Mouse (Mus musculus) right cerebral cortex, adult 2 months (tissue): Measurements from ENCODE around the gene Pygm.

Source experiments
- DNase-seq, 2 experiments: peaks; one replicate each; pipeline ENCODE4 v3.0.0; 2021 to 2022; ENCODE audit warnings: low spot score in 2 of 2

Gene Pygm

DNA sequence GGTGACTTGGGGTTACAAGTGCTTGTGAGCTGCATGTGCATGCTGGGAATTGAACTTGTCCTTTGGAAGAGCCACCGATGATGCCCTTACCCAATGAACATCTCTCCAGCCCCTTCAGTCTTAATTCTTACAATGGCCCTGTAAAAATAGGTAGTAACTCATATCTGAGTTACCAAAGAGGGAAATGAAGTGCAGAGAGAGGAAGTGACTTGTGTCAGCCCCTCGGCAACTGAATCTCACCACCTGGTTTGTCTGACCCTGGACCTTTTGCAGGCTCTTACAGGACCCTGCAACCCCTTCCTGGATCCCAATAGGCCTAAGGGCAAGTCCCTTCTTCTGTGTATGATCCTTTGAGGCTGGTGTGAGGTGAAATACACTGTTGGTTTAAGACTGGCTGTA lies 32.1 kb upstream of the Pygm start:
- DNase-seq, result no peak

DNA sequence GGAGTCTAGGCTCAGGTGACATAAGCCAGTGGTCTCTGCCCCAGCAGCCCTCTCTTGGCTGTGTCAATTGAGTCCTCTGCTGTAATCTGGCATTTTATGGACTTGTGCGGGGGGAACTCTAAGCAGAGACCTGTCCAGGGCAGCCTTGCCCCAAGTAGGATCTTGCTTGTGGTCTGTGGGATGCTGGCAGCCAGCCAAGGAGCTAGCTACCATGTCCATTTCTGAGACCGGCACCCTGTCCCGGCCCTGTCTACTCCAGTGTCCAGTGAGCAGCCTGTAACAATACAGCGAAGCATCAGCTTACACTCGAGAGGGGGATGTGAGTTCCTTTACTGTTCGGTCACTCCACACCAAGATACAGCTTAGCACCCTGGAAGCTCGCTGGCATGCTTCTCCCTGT lies 30.2 kb upstream of the Pygm start:
- no peak for DNase-seq

DNA sequence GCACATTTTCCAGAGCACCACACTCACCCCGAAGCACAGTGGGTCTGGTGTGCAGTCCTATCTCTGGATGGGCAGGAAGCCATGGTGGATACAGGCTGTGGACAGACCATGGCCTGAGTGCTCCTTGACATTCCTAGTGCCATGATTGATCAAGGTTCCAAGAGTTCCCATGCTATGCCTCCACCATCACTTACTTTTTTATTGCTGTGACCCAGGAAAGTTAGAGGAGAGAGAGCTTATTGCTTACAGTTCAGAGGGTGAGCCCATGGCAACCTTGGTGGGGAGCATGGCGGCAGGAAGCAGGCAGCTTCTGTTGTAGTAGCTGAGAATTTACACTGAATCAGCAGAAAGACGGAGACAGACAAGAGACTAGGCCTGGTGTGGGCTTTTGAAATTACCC lies 22.9 kb upstream of the Pygm start:
- DNase-seq, result no peak

DNA sequence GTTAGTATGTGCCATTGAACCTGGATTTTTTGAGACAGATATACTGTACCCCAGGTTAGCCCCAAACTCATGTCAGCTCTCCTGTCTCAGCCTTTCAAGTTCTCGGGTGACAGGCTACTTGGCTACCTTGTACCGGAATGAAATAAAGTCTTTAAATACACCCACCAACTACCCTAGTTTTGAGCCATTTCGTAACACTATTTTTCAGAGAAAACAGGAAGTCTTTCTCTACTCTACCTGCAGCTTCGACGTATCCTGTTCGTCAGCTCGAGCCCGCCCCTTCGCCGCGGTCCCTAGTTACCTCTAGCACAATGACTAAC lies 21.1 kb upstream of the Pygm start:
- DNase-seq, result no peak

DNA sequence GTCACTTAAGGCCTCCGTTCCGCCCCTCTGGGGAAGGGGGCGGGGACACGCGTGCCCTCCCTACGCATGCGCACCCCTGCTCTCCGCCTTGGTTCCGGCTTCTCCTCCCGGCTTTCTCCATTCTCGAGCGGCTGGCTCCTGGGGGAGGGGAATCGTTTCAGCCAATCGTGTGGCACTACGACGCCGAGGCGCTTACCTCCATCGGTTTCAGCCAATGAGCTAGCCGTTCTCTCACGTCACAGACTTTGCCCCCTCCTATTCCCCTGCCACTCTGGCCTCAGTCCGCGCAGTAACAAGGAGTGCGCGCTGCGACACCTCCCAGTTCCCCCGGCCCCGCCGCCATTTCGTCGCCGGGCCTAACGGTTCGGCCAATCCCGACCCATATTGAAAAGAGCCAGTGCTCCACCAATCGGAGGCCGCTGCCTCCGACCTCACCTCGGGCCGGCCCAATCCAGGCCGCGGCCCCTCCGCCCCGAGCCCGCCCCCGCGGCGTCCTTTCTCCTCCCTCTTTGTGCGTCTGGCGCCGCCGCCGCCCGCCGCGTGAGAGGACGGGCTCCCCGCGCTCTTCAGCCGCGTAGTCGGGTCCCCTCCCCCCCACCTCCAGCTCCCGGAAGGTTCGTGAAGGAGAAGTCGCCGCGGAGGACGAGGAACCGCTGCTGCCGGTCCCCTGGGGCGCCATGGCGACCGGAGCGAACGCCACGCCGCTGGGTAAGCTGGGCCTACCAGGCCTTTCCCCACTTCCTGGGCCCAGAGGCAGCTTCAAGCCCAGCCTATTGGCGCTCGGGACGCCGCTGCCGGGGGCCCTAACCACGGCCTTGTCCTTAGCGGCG lies 20.6 kb upstream of the Pygm start, which contains the start of gene Sf1:
Gene Sf1 (plus strand): TSS at position 280 of the 830 bp plus-strand sequence.
- DNase-seq, result peak; percentile 99 to 100

DNA sequence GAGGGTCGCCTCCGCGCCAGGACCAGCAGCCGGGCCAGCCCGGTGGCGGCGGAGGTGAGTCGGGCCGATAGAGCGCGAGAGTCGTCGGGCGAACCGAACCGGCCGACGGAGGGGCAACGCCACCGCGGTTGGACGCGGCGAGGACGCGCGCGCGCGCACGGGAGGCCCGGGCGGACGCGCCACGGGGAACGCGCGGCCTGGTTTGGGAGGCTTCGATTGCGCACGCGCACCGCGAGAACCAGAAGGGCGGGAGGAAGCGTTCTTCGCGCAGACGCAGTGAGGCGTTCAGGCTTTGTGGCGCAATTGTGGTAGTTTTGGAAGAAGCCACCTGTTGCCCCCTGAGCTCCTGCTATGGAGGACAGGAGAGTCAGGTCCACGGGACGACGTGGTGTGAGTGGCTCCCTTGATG lies 19.9 kb upstream of the Pygm start:
- DNase-seq, result peak; percentile 91 to 94

DNA sequence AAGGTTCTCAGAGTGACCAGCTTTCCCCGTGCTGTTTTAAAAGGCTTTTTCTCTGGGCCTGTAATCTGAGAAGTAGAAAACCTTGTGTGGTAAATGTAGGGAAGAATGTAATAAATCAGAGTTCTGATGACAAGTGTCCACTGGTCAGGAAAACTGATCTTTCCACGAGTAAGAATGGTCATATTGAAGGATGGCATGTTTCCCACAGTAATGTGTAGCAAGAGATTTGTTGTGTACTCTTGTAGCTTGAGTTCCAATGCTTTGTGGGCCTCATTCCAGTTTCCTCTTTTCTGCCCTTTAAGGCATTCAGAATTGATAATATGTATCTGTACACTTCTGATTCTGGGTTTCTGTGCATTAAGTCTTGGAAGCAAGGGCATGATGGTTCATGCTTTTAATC lies 19.4 kb upstream of the Pygm start:
- DNase-seq, result no peak

DNA sequence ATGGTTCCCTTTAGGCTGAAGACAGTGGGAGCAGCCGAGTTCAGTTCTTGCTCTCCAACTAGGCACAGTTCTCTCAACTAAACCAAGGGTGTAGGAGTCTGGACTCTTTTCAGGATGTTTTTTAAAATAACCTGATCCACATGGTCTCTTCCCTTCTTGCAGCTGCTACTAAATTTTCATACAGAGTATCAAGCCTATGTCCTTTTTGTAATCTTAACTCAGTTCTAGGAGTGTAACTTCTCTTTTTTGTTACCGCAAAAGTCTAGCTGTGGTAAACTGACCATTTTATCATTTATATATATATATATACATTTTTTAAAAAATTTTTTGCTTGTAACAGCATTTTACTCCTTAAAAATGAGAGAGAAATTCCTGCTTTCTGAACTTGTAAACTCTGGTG lies 14.0 kb upstream of the Pygm start:
- DNase-seq, result no peak

DNA sequence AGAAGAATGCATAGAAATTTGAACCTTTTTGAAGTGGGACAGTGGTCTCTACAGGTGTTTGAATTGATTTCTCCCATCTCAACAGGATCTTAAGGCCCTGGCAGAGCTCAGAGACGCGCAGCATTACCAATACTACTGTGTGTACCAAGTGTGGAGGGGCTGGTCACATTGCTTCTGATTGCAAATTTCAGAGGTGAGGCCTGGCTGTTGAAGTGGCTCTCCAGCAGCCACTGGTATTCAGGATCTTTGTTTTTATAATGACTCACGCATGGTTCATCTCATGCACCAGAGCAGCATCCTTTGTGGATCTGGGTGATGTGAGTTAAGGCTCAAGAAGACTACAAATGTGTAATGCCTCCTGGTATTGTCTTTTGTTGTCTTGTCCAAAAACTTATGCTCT lies 11.8 kb upstream of the Pygm start:
- no peak for DNase-seq

DNA sequence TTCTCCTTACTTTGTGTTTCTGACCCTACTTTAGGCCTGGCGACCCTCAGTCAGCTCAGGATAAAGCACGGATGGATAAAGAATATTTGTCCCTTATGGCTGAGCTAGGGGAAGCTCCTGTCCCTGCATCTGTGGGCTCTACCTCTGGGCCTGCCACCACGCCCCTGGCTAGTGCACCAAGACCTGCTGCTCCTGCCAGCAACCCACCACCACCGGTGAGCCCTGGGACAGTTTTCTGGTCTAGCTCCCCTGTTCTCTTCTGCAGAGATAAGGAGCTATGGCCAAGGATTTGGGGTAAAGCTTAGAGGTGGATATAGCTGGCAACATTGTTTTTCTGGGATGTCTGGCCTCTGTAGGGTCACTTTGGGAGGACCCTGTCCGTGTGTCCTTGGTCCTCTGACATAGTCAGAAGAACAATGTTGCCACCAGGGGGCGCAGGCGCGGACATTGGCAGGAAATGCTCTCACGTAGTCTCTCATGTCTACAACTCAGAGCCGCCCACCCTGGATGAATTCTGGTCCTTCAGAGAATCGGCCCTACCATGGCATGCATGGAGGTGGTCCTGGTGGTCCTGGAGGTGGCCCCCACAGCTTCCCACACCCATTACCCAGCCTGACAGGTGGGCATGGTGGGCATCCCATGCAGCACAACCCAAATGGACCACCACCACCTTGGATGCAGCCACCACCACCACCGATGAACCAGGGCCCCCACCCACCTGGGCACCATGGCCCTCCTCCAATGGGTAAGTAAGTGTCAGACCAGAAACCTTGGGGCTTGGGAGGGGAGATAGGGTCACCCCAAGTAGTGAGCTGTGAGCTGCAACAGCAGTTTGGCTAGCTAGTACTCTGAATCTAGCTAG lies 10.4 kb upstream of the Pygm start:
- peak; percentile 79 to 83 for DNase-seq

DNA sequence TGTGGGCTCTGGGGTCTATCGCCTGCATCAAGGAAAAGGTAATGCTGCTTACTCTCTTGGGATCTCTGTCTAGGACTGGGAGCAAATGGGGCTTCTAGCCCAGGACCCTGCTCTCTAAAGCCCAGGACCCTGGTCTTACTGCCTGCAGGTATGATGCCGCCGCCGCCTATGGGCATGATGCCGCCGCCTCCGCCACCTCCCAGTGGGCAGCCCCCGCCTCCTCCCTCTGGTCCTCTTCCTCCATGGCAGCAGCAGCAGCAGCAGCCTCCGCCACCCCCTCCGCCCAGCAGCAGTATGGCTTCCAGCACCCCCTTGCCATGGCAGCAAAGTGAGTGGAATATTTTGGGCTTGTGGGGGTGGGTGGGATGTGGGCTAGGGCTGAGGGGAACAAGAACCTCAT lies 9.6 kb upstream of the Pygm start:
- DNase-seq, result no peak

DNA sequence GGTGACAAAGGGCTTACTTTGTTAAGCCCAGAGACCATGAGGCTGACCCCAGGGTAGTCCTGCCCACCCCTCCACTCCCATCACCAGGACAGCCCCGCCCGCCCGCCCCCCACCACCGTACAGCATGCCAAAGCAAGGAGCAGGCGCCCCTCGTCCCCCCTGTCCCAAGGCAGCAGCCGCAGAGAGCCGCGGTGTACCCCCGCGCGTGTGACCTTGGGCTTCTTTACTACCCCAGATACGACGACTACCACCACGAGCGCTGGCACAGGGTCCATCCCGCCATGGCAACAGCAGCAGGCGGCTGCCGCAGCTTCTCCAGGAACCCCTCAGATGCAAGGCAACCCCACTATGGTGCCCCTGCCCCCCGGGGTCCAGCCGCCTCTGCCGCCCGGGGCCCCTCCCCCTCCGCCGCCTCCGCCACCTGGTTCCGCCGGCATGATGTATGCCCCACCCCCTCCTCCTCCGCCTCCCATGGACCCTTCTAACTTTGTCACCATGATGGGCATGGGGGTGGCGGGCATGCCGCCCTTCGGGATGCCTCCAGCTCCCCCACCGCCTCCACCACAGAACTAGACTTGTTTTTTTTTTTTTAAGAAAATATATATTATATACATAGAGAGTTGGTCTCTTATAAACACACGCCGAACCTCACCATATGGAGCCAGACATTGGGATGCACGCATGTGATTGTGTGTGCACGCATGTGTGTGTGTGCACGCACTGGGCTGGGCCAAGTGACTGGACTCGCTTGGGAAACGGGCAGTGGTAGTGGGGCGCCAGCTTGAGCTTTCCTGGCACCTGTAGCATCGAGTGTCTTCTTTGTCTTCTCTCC lies 8.6 kb upstream of the Pygm start:
- no peak for DNase-seq

DNA sequence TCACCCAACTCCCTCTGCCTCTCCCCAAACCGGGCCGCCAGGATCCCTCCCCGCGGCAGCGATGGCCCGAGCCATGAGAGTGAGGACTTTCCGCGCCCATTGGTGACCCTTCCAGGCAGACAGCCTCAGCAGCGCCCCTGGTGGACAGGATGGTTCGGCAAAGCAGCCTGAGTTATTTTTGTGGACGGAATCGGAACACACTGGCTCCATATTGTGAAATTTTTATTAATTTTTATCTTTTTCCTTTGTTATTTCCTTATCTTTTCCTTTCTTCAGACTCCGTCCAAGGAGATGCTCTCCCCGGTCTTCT lies 8.0 kb upstream of the Pygm start:
- DNase-seq, result no peak

DNA sequence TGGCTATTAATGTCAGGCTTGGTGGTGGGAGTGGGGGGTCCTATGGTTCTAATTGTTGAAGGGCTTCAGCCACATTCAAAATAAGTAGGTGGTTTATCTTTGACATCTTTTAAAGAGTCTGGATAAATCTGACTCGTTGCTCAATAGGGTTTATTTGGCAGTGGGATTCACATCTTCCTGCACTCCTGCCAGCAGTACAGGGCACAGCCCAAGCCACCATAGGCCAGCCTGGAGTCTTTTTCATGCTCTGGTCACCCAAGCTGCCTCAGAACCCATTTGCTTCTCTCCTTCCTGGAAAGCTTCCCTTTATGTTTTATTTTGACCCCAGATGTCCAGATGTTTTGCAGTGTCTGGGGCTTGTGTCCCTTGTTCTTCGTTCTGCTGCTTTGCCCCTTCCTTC lies 7.6 kb upstream of the Pygm start:
- no peak for DNase-seq

DNA sequence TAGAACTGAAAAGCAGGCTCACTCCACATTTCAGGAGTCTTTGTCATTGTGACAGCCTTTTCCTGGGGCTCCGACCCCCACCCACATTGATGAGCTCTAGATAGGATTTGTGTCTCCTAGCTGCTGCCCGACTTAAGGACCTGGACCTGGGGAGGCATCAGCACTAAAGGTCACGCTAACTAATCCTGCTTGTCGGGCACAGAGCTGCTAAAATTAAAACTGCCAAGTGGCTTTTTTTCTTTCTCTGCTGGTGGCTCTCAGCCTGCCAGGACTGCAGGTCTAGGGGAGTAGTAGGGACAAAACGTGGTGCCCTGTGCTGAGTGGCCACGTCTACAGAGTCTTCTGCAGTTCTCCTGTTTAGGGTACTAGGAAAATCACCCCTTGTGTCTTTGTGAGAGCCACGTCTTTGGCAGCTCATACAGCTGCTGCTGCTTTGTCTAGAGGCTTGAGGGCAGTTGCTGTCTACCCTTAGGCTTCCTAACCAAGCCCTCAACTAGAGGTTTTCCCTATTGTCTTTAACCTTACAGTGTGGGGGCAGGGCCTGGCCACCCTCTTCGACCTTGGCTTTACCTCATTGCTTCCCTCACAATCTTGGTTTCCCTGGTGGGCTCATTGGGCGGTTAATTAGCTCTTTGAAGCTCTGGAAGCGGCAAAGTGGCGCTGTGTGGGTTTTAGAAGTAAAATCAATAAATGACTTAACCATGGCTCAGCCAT lies 6.7 kb upstream of the Pygm start:
- no peak for DNase-seq

DNA sequence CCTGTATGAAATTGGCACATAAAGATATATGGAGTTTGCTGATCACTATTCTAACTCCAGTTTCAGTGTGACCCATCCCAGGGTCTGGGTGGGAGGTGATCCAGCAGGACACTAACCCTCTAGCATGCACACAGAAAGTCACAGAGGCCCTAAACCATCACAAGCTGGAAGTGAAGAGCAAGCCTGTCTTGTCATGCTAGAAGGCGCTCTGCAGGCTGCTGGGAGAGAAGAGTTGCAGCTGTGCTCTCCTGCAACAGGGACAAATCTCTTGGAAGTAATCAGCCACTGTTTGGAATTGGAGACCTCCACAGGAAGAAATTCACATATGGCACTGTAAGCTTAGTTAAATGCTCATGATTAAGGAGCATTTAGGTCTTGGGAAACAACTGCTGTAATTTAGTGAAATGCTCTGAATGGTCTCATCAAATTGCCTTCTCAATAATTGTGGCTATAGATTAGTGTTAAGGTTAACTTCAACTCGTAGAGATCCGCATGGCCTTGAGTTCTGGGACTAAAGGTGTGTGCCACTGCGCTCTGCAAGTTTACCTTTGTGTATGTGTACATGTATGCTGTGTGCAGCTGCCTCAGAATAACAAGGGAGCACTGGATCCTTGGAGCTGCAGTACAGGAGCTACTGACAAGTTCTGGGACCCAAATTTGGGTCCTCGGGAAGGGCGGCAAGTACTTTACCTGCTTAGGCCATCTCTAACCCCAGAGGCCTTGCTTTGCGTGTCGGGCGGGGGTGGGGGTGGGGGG lies 3.6 kb upstream of the Pygm start:
- DNase-seq, result no peak

DNA sequence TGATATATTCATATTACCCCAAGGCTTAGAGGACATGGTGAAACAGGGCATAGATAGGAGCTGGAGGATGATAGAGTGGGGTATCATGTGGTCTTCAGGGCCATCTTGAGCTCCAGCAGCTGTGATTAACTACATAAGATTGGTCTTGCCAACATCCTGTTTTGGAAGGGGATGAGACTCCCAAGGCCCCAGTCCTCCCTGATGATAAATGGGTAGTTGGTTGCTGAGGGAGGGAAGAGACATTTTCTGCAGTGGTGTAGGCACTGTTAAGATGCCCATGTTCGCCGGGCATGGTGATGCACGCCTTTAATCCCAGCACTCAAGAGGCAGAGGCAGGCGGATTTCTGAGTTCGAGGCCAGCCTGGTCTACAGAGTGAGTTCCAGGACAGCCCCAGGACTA lies 3.0 kb upstream of the Pygm start:
- no peak for DNase-seq

DNA sequence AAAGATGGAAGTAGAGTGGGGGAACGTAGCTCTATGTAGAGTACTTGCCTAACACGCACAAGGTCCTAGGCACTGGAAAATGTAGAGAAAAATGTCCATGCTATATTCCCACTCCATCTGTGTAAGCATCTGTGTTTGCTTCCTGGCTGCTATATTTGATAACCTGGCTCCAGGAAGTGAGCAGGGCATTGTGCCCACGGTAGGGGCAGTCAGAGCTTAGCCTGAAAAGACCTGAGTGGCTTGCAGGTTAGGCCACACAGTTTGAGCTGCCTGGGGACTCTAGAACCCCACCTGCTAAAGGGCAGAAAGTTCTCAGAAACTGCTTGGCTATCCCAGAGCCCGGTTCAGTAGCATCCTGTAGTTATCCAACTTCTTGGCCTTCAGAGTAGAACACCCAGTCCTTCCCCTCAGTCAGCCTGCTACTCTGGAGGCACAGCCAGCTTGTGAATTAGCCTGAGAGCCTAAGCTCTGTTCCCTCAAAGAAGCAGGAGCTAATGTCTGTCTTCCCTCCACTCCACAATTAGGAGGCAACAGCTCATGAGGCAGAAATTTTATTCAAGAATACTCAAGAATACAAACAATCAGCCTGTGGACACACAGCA lies 1.8 kb upstream of the Pygm start:
- no peak for DNase-seq

DNA sequence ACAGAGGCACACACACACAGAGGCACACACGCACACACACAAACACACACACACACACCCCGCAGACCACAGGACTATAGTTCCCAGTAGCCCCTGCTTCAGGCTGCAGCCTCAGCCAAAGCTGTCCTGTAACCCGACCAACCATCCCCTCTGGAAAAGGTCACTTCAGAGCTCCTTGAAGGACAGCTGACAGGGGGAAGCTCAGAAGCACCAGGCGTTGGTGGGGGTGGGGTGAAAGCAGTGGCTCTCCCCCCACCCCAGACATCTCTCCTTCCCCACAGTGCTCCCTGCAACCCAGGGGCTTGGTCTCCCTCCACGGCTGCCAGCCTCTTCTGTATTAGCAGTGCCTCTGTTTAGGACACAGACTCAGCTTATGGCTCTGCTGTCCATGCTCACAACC lies 729 bp upstream of the Pygm start:
- no peak for DNase-seq

DNA sequence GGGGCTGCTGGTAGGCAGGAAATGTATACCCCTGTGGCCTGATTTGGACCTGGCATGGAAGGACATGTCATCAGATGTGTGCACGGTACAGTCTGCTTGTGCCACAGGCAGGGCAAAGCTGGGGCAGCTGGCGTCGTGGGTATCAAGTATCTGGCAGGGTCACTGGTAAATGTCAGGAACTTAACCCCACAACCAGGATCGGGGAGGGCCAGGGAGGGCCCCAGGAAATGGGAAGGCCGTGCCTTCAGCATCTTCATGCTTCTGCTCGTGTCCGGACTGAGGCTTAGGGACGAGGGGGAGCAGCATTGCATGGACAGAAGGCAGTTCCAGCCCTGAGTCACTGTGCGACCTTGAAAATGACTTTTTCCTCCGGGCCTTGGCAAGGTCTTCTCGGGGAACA lies 755 bp downstream of the Pygm start:
- DNase-seq, result no peak

DNA sequence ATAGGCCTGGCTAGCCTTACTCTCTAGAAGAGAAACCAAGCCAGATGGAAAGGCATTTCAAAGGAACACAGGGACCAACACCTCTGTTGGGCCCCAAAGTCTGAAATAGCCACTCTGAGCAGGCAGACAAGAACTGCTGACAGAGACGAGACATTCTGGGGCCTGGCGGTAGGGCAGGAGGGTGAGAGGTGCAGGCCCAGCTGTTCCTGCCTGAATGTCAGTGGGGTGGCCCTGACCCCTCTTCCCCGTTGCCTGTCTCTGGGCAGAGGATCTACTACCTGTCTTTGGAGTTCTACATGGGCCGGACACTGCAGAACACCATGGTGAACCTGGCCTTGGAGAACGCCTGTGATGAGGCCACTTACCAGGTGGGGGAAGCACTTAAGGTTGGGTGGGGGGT lies 1.2 kb downstream of the Pygm start:
- no peak for DNase-seq
